Mouse (Mus musculus): ENCODE measurements around the gene Hoxb9.

- TF ChIP-seq ELF1 (IDR thresholded peaks at IDR 0.05; ENCODE audit: low read depth, low read length) (no peak), CTCF (conservative IDR thresholded peaks at IDR 0.05 in 1 of 2, IDR thresholded peaks at IDR 0.05 in 1 of 2; ENCODE audit: low read depth in 2 of 2, low read length in 2 of 2) (no peak), CHD2 (IDR thresholded peaks at IDR 0.05; ENCODE audit: low read length) (no peak), MAX (IDR thresholded peaks at IDR 0.05; ENCODE audit: low read length) (no peak), USF2 (conservative IDR thresholded peaks at IDR 0.05; ENCODE audit: low read depth, low read length) (no peak), ZMIZ1 (IDR thresholded peaks at IDR 0.05; ENCODE audit: low read depth, low read length) (no peak), ETS1 (conservative IDR thresholded peaks at IDR 0.05; ENCODE audit: low read depth, low read length) (no peak), ZKSCAN1 (IDR thresholded peaks at IDR 0.05; ENCODE audit: borderline replicate concordance, low read depth, low read length) (no peak), RAD21 (IDR thresholded peaks at IDR 0.05; ENCODE audit: low read depth, low read length) (no peak), GABPA (IDR thresholded peaks at IDR 0.05; ENCODE audit: insufficient replicate concordance, low read depth, low read length) (no peak), MXI1 (IDR thresholded peaks at IDR 0.05; ENCODE audit: low read depth, low read length) (no peak), POLR2A (IDR thresholded peaks at IDR 0.05; ENCODE audit: low read depth, low read length) (no peak), EP300 (IDR thresholded peaks at IDR 0.05; ENCODE audit: low read length) (no peak), E2F4 (IDR thresholded peaks at IDR 0.05; ENCODE audit: insufficient replicate concordance, low read depth, low read length) (no peak)
Measured at GRCm38 (mm10) chr11:96288455-96289221, 17.4 kb downstream of the Hoxb9 start.
